9 mouse cellular contexts compared by ENCODE assay signal in genomic region chr3:126643071-126644010, GRCm38 (mm10). TPM values are rescaled to one million over a fixed set of nuclear protein-coding genes. Genes with fewer than 3 reads are reported as not detected.
DNase-seq lines count a peak whose midpoint lies in the region; ATAC-seq and TF ChIP-seq lines count a peak whose summit lies in the region.
"Had no signal": no experiment of that assay in that cellular context is flagged by ENCODE, and none has a peak within 500 bp of the region (broad histone marks: within the 10 kb centered on the region; RNA-seq: fewer than 3 reads in every experiment).

No protein-coding gene starts in this region.

- H3K27me3 ChIP-seq in forebrain, embryonic 13.5 days: no peaks in the 10 kb centered on the region
- H3K27me3 ChIP-seq in forebrain, embryonic 11.5 days (ENCODE audit: control insufficient read depth, insufficient read depth, low read length): no peaks in the 10 kb centered on the region
- no peaks in the 10 kb centered on the region for H3K27me3 ChIP-seq in midbrain, postnatal 0 days (ENCODE audit: insufficient read depth, low read length)

- peaks cover 26% of the 10 kb centered on the region for H3K4me1 ChIP-seq in forebrain, embryonic 13.5 days
- H3K4me1 ChIP-seq in forebrain, embryonic 11.5 days (replicated peaks; ENCODE audit: control insufficient read depth, insufficient read depth, low read length): 0 out of 2 replicates have a peak, but pooled peaks cover 3% of the 10 kb centered on the region
- peaks cover 7% of the 10 kb centered on the region; the same call in 1 of the 2 replicates for H3K4me1 ChIP-seq in midbrain, postnatal 0 days (ENCODE audit: insufficient read depth, low read length)

- no peak overlapping the region for H3K27ac ChIP-seq in forebrain, embryonic 13.5 days
- no peak overlapping the region for H3K27ac ChIP-seq in forebrain, embryonic 11.5 days (ENCODE audit: low read depth, low read length)
- H3K27ac ChIP-seq in midbrain, postnatal 0 days (ENCODE audit: low read depth, low read length): no peak overlapping the region

- H3K9ac ChIP-seq in forebrain, embryonic 13.5 days: no peak overlapping the region
- no peak overlapping the region for H3K9ac ChIP-seq in forebrain, embryonic 11.5 days (ENCODE audit: low read length)
- 0 out of 2 replicates have a peak overlapping the region, but pooled peaks have one; percentile 24 for H3K9ac ChIP-seq in midbrain, postnatal 0 days (replicated peaks; ENCODE audit: low read length, poor library complexity, severe bottlenecking)

- 7% methylated on average over 10 of the region's 10 CpGs for WGBS in forebrain, embryonic 13.5 days
- WGBS in forebrain, embryonic 11.5 days: 4% methylated on average over 10 of the region's 10 CpGs
- WGBS in midbrain, postnatal 0 days: 18% methylated on average over 10 of the region's 10 CpGs

- no peak for TF ChIP-seq CTCF in midbrain, postnatal 0 days (IDR thresholded peaks at IDR 0.05)

- ATAC-seq in forebrain, embryonic 13.5 days: 0 out of 2 replicates have a peak, but pooled peaks have one; percentile 9
- no peak for ATAC-seq in forebrain, embryonic 11.5 days (replicated peaks; ENCODE audit: low FRiP score)
- no peak for ATAC-seq in midbrain, postnatal 0 days (ENCODE audit: low FRiP score)

- no peaks in the 10 kb centered on the region for H3K9me3 ChIP-seq in forebrain, embryonic 13.5 days (replicated peaks)
- H3K9me3 ChIP-seq in forebrain, embryonic 11.5 days (ENCODE audit: control insufficient read depth, low read length): no peaks in the 10 kb centered on the region
- no peaks in the 10 kb centered on the region for H3K9me3 ChIP-seq in midbrain, postnatal 0 days (ENCODE audit: low read length)

- H3K4me2 ChIP-seq in forebrain, embryonic 13.5 days: peak overlapping the region; percentile 12; the same call in 1 of the 2 replicates
- H3K4me2 ChIP-seq in forebrain, embryonic 11.5 days (ENCODE audit: low read depth, low read length, severe bottlenecking): no peak overlapping the region
- H3K4me2 ChIP-seq in midbrain, postnatal 0 days (ENCODE audit: low read depth, low read length, poor library complexity, severe bottlenecking): peak overlapping the region; percentile 4; the same call in 1 of the 2 replicates

- DNase-seq in forebrain, embryonic 11.5 days (ENCODE audit: low spot score): no peak
- peak; percentile 59 for DNase-seq in kidney, adult 9 months
- DNase-seq in kidney, postnatal 4 days: no peak
- DNase-seq in cerebellum, postnatal 25 days: peak; percentile 37 to 45
- DNase-seq in midbrain, postnatal 0 days (ENCODE audit: low spot score): peak; percentile 41
- no peak for DNase-seq in layer of hippocampus, postnatal 10 days (ENCODE audit: low spot score in 2 of 2)
- DNase-seq in frontal cortex, postnatal 25 days (ENCODE audit: low spot score in 2 of 2): no peak
- DNase-seq: kidney, postnatal 14 days had no signal

- no peaks in the 10 kb centered on the region for H3K36me3 ChIP-seq in forebrain, embryonic 13.5 days (ENCODE audit: poor library complexity, severe bottlenecking)
- H3K36me3 ChIP-seq in forebrain, embryonic 11.5 days (ENCODE audit: control insufficient read depth, insufficient read depth, low read length): no peaks in the 10 kb centered on the region
- no peaks in the 10 kb centered on the region for H3K36me3 ChIP-seq in midbrain, postnatal 0 days (ENCODE audit: insufficient read depth, low read length)

- no peak overlapping the region for H3K4me3 ChIP-seq in forebrain, embryonic 13.5 days
- H3K4me3 ChIP-seq in forebrain, embryonic 11.5 days (ENCODE audit: low read depth, low read length): no peak overlapping the region
- no peak overlapping the region for H3K4me3 ChIP-seq in midbrain, postnatal 0 days (ENCODE audit: low read depth, low read length)

RNA-seq across cellular contexts. Expression of gene Camk2d, which starts 47.2 kb away (rescaled TPM):
- 17.8 and 20.6 TPM in 2 replicates for polyA plus RNA-seq in forebrain, embryonic 13.5 days (2015; fragmentation: Nextera tagmentation; extraction: Ambion mirVana)
- 15.4 and 16.5 TPM in 2 replicates for polyA plus RNA-seq in forebrain, embryonic 11.5 days (2014; fragmentation: Nextera tagmentation; extraction: Ambion mirVana)
- total RNA-seq in midbrain, postnatal 0 days (2014; rRNA removed): 143 and 162 TPM in 2 replicates
- 83.5 and 95.8 TPM in 2 replicates for polyA plus RNA-seq in midbrain, postnatal 0 days (2015; fragmentation: Nextera tagmentation; extraction: Ambion mirVana)
- 10 to 100 TPM; 67.3 to 73.7 TPM for total RNA-seq in layer of hippocampus, postnatal 10 days (2021)

Comparison
In these comparisons a context has a peak if more than half of its experiments do, and no peak if none do; other contexts are left out.
1. DNase-seq: peak in kidney, adult 9 months (single experiment), cerebellum, postnatal 25 days (2 of 2) and midbrain, postnatal 0 days (single experiment); none in forebrain, embryonic 11.5 days (single experiment), kidney, postnatal 4 days (0 of 2), layer of hippocampus, postnatal 10 days (0 of 2) and frontal cortex, postnatal 25 days (0 of 2).